Mouse (Mus musculus) testis, adult 2 months (tissue): Measurements from ENCODE around the gene Wscd1. TPM values are rescaled to one million over a fixed set of nuclear protein-coding genes. Genes with fewer than 3 reads are reported as not detected.

Source experiments
- H3K27ac ChIP-seq: fragments of 200-500 bp; 2 replicates; pipeline ENCODE4 v1.5.1; 2012; ENCODE audit warnings: low read depth, low read length; ENCODE audit not compliant: control insufficient read depth, insufficient read depth
- H3K27me3 ChIP-seq: fragments of 200-500 bp; 2 replicates; pipeline ENCODE4 v1.6.1; 2012; ENCODE audit warnings: mild to moderate bottlenecking, low read length, moderate library complexity; ENCODE audit not compliant: control insufficient read depth, insufficient read depth
- H3K36me3 ChIP-seq: fragments of 200-500 bp; 2 replicates; pipeline ENCODE4 v1.6.1; 2012; ENCODE audit warnings: mild to moderate bottlenecking, low read length; ENCODE audit not compliant: control insufficient read depth, insufficient read depth
- H3K4me1 ChIP-seq: fragments of 200-500 bp; 2 replicates; pipeline ENCODE4 v1.6.1; 2012; ENCODE audit warnings: low read length; ENCODE audit not compliant: control insufficient read depth, insufficient read depth
- H3K4me3 ChIP-seq: fragments of 200-500 bp; 2 replicates; pipeline ENCODE4 v1.5.1; 2012; ENCODE audit warnings: low read depth, mild to moderate bottlenecking, low read length, moderate library complexity, mixed read lengths; ENCODE audit not compliant: control insufficient read depth
- CTCF ChIP-seq: fragments of 200-500 bp; IDR thresholded peaks from 2 replicates; pipeline ENCODE4 v1.5.1; 2012; ENCODE audit warnings: low read depth, mild to moderate bottlenecking, inconsistent platforms, low read length, moderate library complexity; ENCODE audit not compliant: control insufficient read depth, insufficient read depth, insufficient replicate concordance
- POLR2A ChIP-seq: fragments of 200-500 bp; IDR thresholded peaks from 2 replicates; pipeline ENCODE4 v1.6.1; 2012; ENCODE audit warnings: low read depth, mild to moderate bottlenecking, inconsistent platforms, low read length, moderate library complexity; ENCODE audit not compliant: control insufficient read depth
- polyA plus RNA-seq: library from polyadenylated mRNA; depleted of rRNA; stranded (reverse); fragments of >200 nt; gene quantifications from 2 replicates; pipeline ENCODE4 v1.2.3, GENCODE M21; 2012

Gene Wscd1
- polyA plus RNA-seq, 1 experiment = 0.33 TPM

GRCm38 (mm10) chr11:71750534-71751173 lies 934 bp downstream of the Wscd1 start:
- TF ChIP-seq POLR2A (no peak), CTCF (no peak)
- peak overlapping the region; percentile 31; the same call in 1 of the 2 replicates for H3K4me3 ChIP-seq
- no peaks in the 10 kb centered on the region for H3K36me3 ChIP-seq
- no peaks in the 10 kb centered on the region for H3K27me3 ChIP-seq
- no peak overlapping the region for H3K27ac ChIP-seq
- H3K4me1 ChIP-seq = no peaks in the 10 kb centered on the region; the same call in 1 of the 2 replicates

GRCm38 (mm10) chr11:71751174-71751611 lies 1.5 kb downstream of the Wscd1 start:
- Histone ChIP-seq H3K27me3 (no peaks in the 10 kb centered on the region), H3K36me3 (no peaks in the 10 kb centered on the region), H3K4me1 (no peaks in the 10 kb centered on the region; the same call in 1 of the 2 replicates), H3K4me3 (peak overlapping the region; percentile 31; the same call in 1 of the 2 replicates), H3K27ac (no peak overlapping the region)
- TF ChIP-seq CTCF = no peak
- no peak for TF ChIP-seq POLR2A

DNA sequence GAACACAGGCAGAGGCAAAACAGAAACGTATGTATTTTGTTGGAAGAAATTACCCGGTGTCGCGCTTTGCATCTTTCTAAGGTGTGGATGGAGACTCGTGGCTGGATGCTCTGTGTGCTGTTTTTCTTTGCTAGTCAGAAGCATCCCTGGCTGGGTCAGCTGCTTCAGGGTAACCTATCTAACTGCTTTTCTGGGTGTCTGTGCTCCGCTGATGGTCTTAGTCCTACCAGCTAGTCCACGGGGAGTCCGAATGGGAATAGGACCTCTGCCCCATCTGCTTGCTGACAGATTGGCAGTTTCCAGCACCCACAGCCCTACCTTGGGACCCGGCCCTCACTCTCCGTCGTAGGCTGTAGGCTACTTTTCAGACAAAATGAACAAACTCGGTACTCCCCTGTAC lies 2.0 kb downstream of the Wscd1 start:
- Histone ChIP-seq H3K36me3 (no peaks in the 10 kb centered on the region), H3K27me3 (no peaks in the 10 kb centered on the region), H3K4me1 (no peaks in the 10 kb centered on the region; the same call in 1 of the 2 replicates), H3K4me3 (0 out of 2 replicates have a peak overlapping the region, but pooled peaks have one; percentile 31), H3K27ac (no peak overlapping the region)
- TF ChIP-seq POLR2A = no peak
- TF ChIP-seq CTCF = no peak

GRCm38 (mm10) chr11:71752626-71753025 lies 2.9 kb downstream of the Wscd1 start:
- H3K36me3 ChIP-seq = no peaks in the 10 kb centered on the region
- no peaks in the 10 kb centered on the region for H3K27me3 ChIP-seq
- TF ChIP-seq POLR2A = no peak
- no peak for TF ChIP-seq CTCF
- no peaks in the 10 kb centered on the region; the same call in 1 of the 2 replicates for H3K4me1 ChIP-seq
- no peak overlapping the region for H3K27ac ChIP-seq
- no peak overlapping the region for H3K4me3 ChIP-seq

DNA sequence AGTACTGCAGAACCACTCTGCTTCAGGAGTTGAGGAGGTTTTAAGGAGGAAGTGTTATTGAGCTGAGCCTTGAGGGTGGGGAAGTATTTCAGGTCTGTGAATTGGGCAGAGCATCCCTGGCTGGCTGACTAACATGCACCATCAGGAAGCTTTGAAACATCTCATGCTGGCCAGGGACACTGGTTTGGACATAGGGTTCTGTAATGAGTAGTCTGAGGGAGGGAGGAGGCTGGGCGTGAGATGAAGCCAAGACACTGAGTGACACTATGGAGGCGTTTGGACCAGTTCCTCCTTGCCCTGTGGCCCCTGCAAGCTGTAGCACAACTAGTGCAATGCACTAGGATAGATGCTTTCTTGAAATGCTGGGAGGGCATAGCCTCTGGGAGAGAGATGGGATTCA lies 5.4 kb downstream of the Wscd1 start:
- Histone ChIP-seq H3K27ac (no peak overlapping the region), H3K4me1 (no peaks in the 10 kb centered on the region; the same call in 1 of the 2 replicates), H3K27me3 (no peaks in the 10 kb centered on the region), H3K4me3 (no peak overlapping the region), H3K36me3 (no peaks in the 10 kb centered on the region)
- TF ChIP-seq POLR2A (no peak), CTCF (no peak)

GRCm38 (mm10) chr11:71756325-71756724 lies 6.6 kb downstream of the Wscd1 start:
- Histone ChIP-seq H3K27me3 (no peaks in the 10 kb centered on the region), H3K4me3 (no peak overlapping the region), H3K27ac (no peak overlapping the region), H3K4me1 (no peaks in the 10 kb centered on the region), H3K36me3 (no peaks in the 10 kb centered on the region)
- TF ChIP-seq CTCF (no peak), POLR2A (no peak)

DNA sequence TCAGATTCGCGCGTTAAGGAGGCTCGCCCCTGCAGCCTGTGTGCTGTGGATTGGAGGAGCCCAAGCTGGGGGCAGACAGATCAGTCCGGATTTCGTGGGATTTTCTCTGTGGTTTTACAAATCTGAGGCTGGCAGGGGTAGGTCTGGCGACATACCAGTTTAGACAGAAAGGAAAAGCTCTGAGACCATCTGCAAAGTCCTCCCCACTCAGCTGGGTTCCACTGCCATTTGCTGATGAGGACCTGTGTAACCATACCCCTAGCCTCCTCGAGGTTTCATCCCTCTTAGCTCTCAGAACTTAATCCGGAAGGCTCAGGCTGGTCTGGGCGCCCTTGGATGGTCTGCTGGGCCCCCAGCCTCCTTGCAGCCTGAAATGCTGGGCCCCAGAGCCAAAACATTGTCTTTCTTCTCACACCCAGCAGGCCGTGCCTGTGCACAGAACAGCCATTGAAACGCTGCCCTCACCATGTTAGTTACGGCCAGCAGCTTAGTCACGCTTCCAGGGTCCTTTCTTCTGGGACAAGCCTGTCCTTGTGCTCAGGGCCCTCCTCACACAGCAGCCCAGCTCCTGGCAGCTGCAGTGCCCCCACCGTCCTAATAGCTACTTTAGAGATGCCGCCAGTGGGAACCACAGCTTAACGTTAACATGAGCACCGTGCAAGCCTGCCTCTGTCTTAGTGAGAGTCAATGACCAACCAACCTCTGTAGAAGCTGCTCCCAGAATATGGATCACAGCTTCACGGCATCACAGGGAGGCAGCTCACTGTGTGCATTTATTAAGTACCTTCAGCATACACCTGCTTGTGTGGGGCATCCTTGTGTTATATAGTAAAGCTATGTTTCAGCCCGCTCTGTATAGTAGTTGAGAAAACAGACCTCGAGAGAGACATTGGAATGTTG lies 8.7 kb downstream of the Wscd1 start:
- no peak overlapping the region for H3K27ac ChIP-seq
- no peak for TF ChIP-seq POLR2A
- no peak for TF ChIP-seq CTCF
- no peak overlapping the region for H3K4me3 ChIP-seq
- no peaks in the 10 kb centered on the region for H3K4me1 ChIP-seq
- H3K27me3 ChIP-seq = no peaks in the 10 kb centered on the region
- no peaks in the 10 kb centered on the region for H3K36me3 ChIP-seq
